Mouse (Mus musculus) neural tube, embryonic 14.5 days (tissue): ENCODE measurements at regions not wholly inside any gene's neighbourhood (a gene's known extent, or its start where the extent isn't known, plus 50 kb on each side); places are given as distances from the start of the nearest gene placed in this dataset.

ENCODE experiments used
- ATAC-seq: fragments of 200-750 bp; cut with Nextera tagmentation; 2 replicates; pipeline ENCODE4 v1.8.0; 2017; ENCODE audit warnings: low read depth, mild to moderate bottlenecking, moderate TSS enrichment, moderate library complexity
- H3K27ac ChIP-seq: fragments of 300-500 bp; sonication (generic); 2 replicates; pipeline ENCODE4 v1.5.1; 2014; ENCODE audit warnings: low read depth, mild to moderate bottlenecking, control low read depth, low read length, moderate library complexity, mixed read lengths
- H3K27me3 ChIP-seq: fragments of 300-500 bp; sonication (generic); 2 replicates; pipeline ENCODE4 v1.6.1; 2014; ENCODE audit warnings: low read length; ENCODE audit not compliant: control insufficient read depth, insufficient read depth
- H3K36me3 ChIP-seq: fragments of 300-500 bp; sonication (generic); 2 replicates; pipeline ENCODE4 v1.6.1; 2014; ENCODE audit warnings: low read length, mixed read lengths; ENCODE audit not compliant: control insufficient read depth, insufficient read depth
- H3K4me1 ChIP-seq: fragments of 300-500 bp; sonication (generic); 2 replicates; pipeline ENCODE4 v1.6.1; 2014; ENCODE audit warnings: low read length; ENCODE audit not compliant: control insufficient read depth, insufficient read depth
- H3K4me2 ChIP-seq: fragments of 300-500 bp; sonication (generic); 2 replicates; pipeline ENCODE4 v1.6.1; 2014; ENCODE audit warnings: mild to moderate bottlenecking, low read depth, low read length, control low read depth
- H3K4me3 ChIP-seq: fragments of 300-500 bp; sonication (generic); 2 replicates; pipeline ENCODE4 v1.5.1; 2014; ENCODE audit warnings: low read depth, low read length, control low read depth, mixed read lengths
- H3K9ac ChIP-seq: fragments of 300-500 bp; sonication (generic); replicated peaks from 2 replicates; pipeline ENCODE4 v1.6.1; 2014; ENCODE audit warnings: low read depth, mild to moderate bottlenecking, control low read depth, low read length, mixed read lengths
- H3K9me3 ChIP-seq: fragments of 300-500 bp; sonication (generic); 2 replicates; pipeline ENCODE4 v1.6.1; 2016; ENCODE audit warnings: low read length; ENCODE audit not compliant: control insufficient read depth
- WGBS: fragments of 180-500 bp; shearing (Covaris S2); extraction: QIAGEN DNeasy Blood & Tissue Kit; methylation state at CpG from one replicate; pipeline ENCODE4 v1.1.7; 2014; 5-methylcytosine and 5-hydroxymethylcytosine counted together

GRCm38 (mm10) chr13:73033055-73033454 is 227.2 kb upstream of the Irx4 start:
- 22% methylated on average over 3 of the region's 3 CpGs for WGBS
- H3K9me3 ChIP-seq, result no peaks in the 10 kb centered on the region
- H3K4me1 ChIP-seq, result 0 out of 2 replicates have a peak, but pooled peaks cover 3% of the 10 kb centered on the region
- H3K36me3 ChIP-seq, result no peaks in the 10 kb centered on the region
- H3K9ac ChIP-seq, result no peak overlapping the region
- no peak overlapping the region for H3K4me3 ChIP-seq
- ATAC-seq, result no peak
- H3K4me2 ChIP-seq, result no peak overlapping the region
- H3K27me3 ChIP-seq, result no peaks in the 10 kb centered on the region
- H3K27ac ChIP-seq, result no peak overlapping the region

GRCm38 (mm10) chr13:73034065-73034831 is 226.0 kb upstream of the Irx4 start:
- Histone ChIP-seq H3K9ac (no peak overlapping the region), H3K27ac (no peak overlapping the region), H3K4me1 (0 out of 2 replicates have a peak, but pooled peaks cover 3% of the 10 kb centered on the region), H3K4me2 (no peak overlapping the region), H3K9me3 (no peaks in the 10 kb centered on the region), H3K4me3 (no peak overlapping the region), H3K36me3 (no peaks in the 10 kb centered on the region), H3K27me3 (no peaks in the 10 kb centered on the region)
- 7% methylated on average over 10 of the region's 10 CpGs for WGBS
- ATAC-seq, result peak; percentile 92

- Histone ChIP-seq H3K4me1 (0 out of 2 replicates have a peak, but pooled peaks cover 3% of the 10 kb centered on the region), H3K9me3 (no peaks in the 10 kb centered on the region), H3K4me3 (no peak overlapping the region), H3K36me3 (no peaks in the 10 kb centered on the region), H3K27me3 (no peaks in the 10 kb centered on the region), H3K4me2 (no peak overlapping the region), H3K27ac (no peak overlapping the region), H3K9ac (no peak overlapping the region)
- 0 out of 2 replicates have a peak, but pooled peaks have one; percentile 16 for ATAC-seq
- WGBS, result 20% methylated on average over 10 of the region's 10 CpGs
Observed at GRCm38 (mm10) chr13:73034886-73035285, 225.4 kb upstream of the Irx4 start.

GRCm38 (mm10) chr13:73035336-73035940 is 224.8 kb upstream of the Irx4 start:
- 40% methylated on average over 2 of the region's 2 CpGs for WGBS
- ATAC-seq, result no peak
- no peaks in the 10 kb centered on the region for H3K36me3 ChIP-seq
- no peaks in the 10 kb centered on the region for H3K27me3 ChIP-seq
- H3K4me1 ChIP-seq, result 0 out of 2 replicates have a peak, but pooled peaks cover 3% of the 10 kb centered on the region
- H3K27ac ChIP-seq, result no peak overlapping the region
- no peak overlapping the region for H3K4me2 ChIP-seq
- H3K4me3 ChIP-seq, result no peak overlapping the region
- H3K9me3 ChIP-seq, result no peaks in the 10 kb centered on the region
- H3K9ac ChIP-seq, result no peak overlapping the region

- Histone ChIP-seq H3K9me3 (no peaks in the 10 kb centered on the region), H3K36me3 (no peaks in the 10 kb centered on the region), H3K4me2 (no peak overlapping the region), H3K27me3 (no peaks in the 10 kb centered on the region), H3K9ac (no peak overlapping the region), H3K27ac (no peak overlapping the region), H3K4me1 (peaks cover 11% of the 10 kb centered on the region; the same call in 1 of the 2 replicates), H3K4me3 (no peak overlapping the region)
- 86% methylated on average over 5 of the region's 5 CpGs for WGBS
- ATAC-seq, result no peak
Observed at GRCm38 (mm10) chr13:73039731-73040130, 220.5 kb upstream of the Irx4 start.

GRCm38 (mm10) chr13:73041233-73042040 is 218.8 kb upstream of the Irx4 start:
- WGBS, result 24% methylated on average over 14 of the region's 14 CpGs
- Histone ChIP-seq H3K4me3 (no peak overlapping the region), H3K36me3 (no peaks in the 10 kb centered on the region), H3K9ac (no peak overlapping the region), H3K27me3 (no peaks in the 10 kb centered on the region), H3K9me3 (no peaks in the 10 kb centered on the region), H3K27ac (no peak overlapping the region; the same call in 1 of the 2 replicates), H3K4me2 (no peak overlapping the region), H3K4me1 (peaks cover 8% of the 10 kb centered on the region; the same call in 1 of the 2 replicates)
- ATAC-seq, result peak; percentile 93

- Histone ChIP-seq H3K4me3 (no peak overlapping the region), H3K9me3 (no peaks in the 10 kb centered on the region), H3K36me3 (no peaks in the 10 kb centered on the region), H3K27ac (no peak overlapping the region), H3K27me3 (0 out of 2 replicates have a peak, but pooled peaks cover 2% of the 10 kb centered on the region), H3K4me1 (peaks cover 9% of the 10 kb centered on the region), H3K4me2 (no peak overlapping the region), H3K9ac (no peak overlapping the region)
- peak; percentile 54; the same call in 1 of the 2 replicates for ATAC-seq
- WGBS, result 11% methylated on average over 13 of the region's 13 CpGs
Observed at GRCm38 (mm10) chr13:73069840-73070530, 190.3 kb upstream of the Irx4 start.

GRCm38 (mm10) chr13:73070531-73070908 is 189.8 kb upstream of the Irx4 start:
- H3K9me3 ChIP-seq, result no peaks in the 10 kb centered on the region
- H3K4me2 ChIP-seq, result no peak overlapping the region
- H3K4me1 ChIP-seq, result peaks cover 9% of the 10 kb centered on the region
- no peaks in the 10 kb centered on the region for H3K36me3 ChIP-seq
- no peak overlapping the region for H3K9ac ChIP-seq
- ATAC-seq, result peak; percentile 30; the same call in 1 of the 2 replicates
- WGBS, result 12% methylated on average over 7 of the region's 7 CpGs
- no peak overlapping the region for H3K4me3 ChIP-seq
- 0 out of 2 replicates have a peak, but pooled peaks cover 2% of the 10 kb centered on the region for H3K27me3 ChIP-seq
- H3K27ac ChIP-seq, result no peak overlapping the region
